Mouse (Mus musculus) liver, adult (tissue): Measurements from ENCODE around the gene Cdkl4.
A peak's percentile ranks its signal among the peaks of the same experiment; 100 is the strongest.

ENCODE experiments used
- GATA4 ChIP-seq: IDR thresholded peaks from 2 replicates; pipeline ENCODE4 v1.6.1; 2014; ENCODE audit warnings: mild to moderate bottlenecking, low read length; ENCODE audit not compliant: insufficient replicate concordance

The Cdkl4 gene

DNA sequence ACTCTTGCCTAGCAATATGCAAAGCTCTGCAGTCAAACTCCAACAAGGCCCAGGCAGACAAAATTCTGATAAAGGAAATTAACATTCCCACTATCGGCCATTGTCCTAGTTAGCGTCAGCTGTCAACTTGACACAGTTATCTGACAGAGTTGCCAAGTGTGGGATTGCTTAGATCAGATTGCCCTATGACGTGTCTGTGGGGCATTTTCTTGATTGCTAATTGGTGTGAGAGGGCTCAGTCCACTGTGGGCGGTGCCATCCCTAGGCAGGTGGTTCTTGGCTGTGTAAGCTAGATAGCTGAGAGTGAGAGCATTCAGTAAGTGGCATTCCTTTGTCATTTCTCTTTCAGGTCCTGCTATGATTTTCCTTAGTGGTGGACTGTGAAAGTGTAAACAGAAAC lies 72.3 kb downstream of the Cdkl4 start:
- TF ChIP-seq GATA4: no peak

DNA sequence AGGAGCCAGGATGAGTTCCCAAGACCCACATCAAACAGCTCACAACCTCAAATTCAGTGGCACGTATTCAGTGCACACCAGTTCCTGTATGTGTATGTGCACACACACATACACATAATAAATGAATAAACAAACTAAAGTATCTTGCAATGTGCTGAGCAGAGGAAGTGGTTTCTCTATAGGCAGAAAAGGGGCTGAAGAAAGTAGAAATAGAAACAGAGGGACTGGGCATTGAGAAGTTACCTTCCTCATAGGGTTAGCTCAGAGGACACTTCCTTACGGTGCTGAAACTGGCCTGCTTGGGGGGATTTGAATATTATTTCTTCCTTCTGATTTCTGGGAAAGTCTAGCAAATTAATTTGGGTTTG lies 75.8 kb downstream of the Cdkl4 start:
- no peak for TF ChIP-seq GATA4

DNA sequence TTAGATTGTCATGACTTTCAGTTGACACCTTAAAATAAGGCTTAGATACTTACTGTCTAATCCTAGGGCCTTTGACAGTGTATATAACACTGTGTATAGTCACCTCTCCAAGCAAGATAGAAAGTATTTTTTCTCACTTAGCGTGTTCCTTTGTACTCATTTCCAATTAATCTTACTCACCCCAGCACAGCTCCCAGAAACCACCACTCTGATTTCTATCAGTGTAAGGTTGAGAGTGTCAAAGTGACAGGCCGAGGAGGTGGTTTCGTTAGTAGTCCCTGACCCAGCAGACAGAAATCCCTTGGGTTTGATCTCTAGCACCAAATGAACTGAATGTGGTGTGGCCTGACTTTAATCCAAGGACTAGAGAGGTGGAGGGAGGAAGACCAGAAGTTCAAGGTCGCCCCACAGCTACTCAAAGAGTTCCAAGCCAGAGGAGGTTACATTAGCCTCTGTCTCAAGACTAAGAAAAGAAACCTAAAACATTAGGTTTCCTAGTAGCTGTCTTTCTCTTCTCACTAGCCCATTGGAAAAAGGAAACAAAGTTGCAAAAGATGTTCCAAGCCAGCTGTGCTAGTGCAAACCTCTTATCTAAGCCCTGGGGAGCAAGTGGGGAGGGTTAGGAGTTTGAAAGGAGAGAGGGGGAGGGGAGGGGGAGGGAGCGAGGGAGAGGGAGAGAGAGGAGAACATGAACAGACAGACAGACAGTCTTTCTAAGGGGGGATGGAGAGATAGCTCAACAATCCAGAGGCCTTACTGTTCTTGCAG lies 76.4 kb downstream of the Cdkl4 start:
- no peak for TF ChIP-seq GATA4

- no peak for TF ChIP-seq GATA4
These were observed 77.6 kb downstream of the Cdkl4 start for GRCm38 (mm10) chr17:80500025-80500424.

GRCm38 (mm10) chr17:80498600-80499268 lies 78.9 kb downstream of the Cdkl4 start:
- TF ChIP-seq GATA4: no peak

- TF ChIP-seq GATA4: no peak
These were observed 80.4 kb downstream of the Cdkl4 start for GRCm38 (mm10) chr17:80497183-80497601.

- no peak for TF ChIP-seq GATA4
These were observed 80.9 kb downstream of the Cdkl4 start for GRCm38 (mm10) chr17:80496607-80497170.

DNA sequence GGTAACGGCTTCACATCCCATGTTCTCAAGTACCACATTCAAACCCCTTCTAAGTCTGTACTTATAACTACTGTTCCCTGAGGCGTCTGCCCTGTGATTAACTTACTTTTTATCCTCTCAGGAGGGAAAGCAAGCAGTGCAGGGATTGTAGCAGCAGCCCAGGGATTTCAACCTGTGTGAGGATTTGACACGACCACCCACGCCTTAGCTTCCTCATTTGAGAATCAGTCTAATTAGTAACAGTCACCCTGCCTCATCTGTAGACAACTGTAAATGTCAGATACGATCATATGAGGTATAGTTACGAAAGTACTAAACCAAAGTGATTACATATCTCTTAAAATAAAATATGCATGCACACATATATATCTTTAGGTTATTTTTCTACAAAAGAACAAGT lies 81.4 kb downstream of the Cdkl4 start:
- no peak for TF ChIP-seq GATA4

GRCm38 (mm10) chr17:80493891-80494290 lies 83.7 kb downstream of the Cdkl4 start:
- peak; percentile 48; the same call in 1 of the 2 replicates for TF ChIP-seq GATA4

DNA sequence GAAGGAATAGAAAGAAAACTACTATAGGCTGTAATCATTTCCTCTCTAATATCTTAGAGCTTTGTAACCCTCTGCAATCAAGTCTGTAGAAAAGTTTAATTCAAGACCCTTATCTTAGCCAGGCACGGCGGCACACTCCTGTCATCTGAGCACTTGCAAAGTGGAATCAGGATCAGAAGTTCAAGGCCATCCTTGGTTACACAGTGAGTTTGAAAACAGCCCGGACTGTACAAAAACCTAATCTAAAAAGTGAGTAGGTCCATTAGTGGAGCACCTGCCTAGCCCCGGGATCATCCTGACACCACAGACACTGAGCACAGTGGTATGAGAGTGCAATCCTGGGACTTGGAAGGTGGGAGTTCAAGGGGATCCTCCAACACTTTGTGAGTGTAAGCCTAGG lies 84.8 kb downstream of the Cdkl4 start:
- no peak for TF ChIP-seq GATA4

- TF ChIP-seq GATA4: no peak
These were observed 85.3 kb downstream of the Cdkl4 start for GRCm38 (mm10) chr17:80492274-80492673.

DNA sequence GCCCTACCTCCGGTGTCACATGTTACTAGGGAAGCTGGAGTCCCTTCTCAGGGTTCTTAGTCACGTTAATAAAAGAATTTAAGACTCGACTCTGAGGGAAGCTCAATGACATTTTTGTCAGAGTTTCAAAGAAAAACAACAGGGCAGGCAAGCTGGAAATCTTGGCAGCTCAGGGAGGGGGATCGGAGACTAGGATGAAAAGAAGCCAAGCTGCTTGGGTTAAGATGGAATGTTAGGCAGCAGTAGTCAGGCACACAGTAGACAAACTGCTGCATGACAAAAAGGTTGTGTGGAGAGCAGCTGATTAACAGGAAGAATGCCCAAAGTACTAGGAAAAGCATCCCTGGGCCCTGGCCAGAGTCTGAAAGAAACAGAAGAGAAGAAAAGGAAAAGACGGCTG lies 87.4 kb downstream of the Cdkl4 start:
- no peak for TF ChIP-seq GATA4

GRCm38 (mm10) chr17:80488918-80489317 lies 88.7 kb downstream of the Cdkl4 start:
- TF ChIP-seq GATA4: no peak

DNA sequence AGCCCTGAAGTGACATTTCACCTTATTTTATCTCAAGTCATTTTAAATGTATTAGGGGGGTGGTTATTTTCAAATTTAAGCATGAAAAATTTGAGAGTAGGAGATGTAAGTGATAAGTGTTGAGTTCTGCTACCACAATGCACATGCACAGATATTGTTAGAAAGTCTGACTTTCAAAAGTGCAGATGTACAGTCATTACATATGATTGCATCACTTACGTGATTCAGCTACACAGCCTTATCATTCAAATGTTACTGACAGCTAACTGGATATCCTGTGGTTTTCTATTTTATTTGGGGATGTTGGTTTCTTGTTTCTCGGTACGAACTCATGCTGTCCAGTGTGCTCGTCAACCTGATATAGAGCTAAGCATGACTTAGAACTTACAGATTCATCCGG lies 92.5 kb downstream of the Cdkl4 start:
- TF ChIP-seq GATA4: no peak

DNA sequence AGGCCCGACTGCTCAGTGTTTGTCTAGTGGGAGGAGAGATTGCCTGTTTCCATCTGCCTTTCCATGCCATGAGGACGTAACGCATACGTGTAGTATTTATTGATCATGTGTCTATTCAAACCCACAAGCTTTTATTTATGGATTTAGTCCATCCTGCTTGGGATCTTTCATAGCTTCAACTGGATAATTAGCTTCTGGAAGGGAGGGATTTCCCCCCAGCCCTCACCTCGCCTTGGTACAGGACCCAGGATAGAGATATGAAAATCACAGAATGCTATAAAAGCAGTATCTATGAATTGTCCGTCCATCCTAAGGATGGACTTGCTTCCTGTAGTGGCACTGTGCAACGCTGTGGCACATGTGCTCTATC lies 96.8 kb downstream of the Cdkl4 start:
- TF ChIP-seq GATA4: no peak

GRCm38 (mm10) chr17:80480031-80480854 lies 97.4 kb downstream of the Cdkl4 start, which contains the start of gene Sos1:
TSS of gene Sos1 (minus strand) at chr17:80480453.
- TF ChIP-seq GATA4: peak; percentile 80; the same call in 1 of the 2 replicates
